Mouse (Mus musculus) liver, embryonic 14.5 days (tissue): ENCODE measurements at regions not wholly inside any gene's neighbourhood (a gene's known extent, or its start where the extent isn't known, plus 50 kb on each side); places are given as distances from the start of the nearest gene placed in this dataset.

ENCODE experiments used
- ATAC-seq: fragments of 200-750 bp; cut with Nextera tagmentation; 2 replicates; pipeline ENCODE4 v1.8.0; 2017; ENCODE audit warnings: moderate number of reproducible peaks, mild to moderate bottlenecking, moderate library complexity; ENCODE audit not compliant: insufficient read depth
- DNase-seq, 3 experiments: peaks; one replicate each; pipeline ENCODE4 v3.0.0-alpha.2; 2012 to 2013; ENCODE audit warnings: low read depth in 3 of 3, low spot score in 3 of 3
- H3K27ac ChIP-seq: fragments of 300-500 bp; sonication (generic); 2 replicates; pipeline ENCODE4 v1.5.1; 2014; ENCODE audit warnings: moderate library complexity, mild to moderate bottlenecking, control low read depth, inconsistent platforms
- H3K27me3 ChIP-seq: fragments of 300-500 bp; sonication (generic); 2 replicates; pipeline ENCODE4 v1.6.1; 2014; ENCODE audit warnings: mild to moderate bottlenecking, low read length, moderate library complexity; ENCODE audit not compliant: control insufficient read depth, insufficient read depth
- H3K36me3 ChIP-seq: fragments of 300-500 bp; sonication (generic); replicated peaks from 2 replicates; pipeline ENCODE4 v1.6.1; 2014; ENCODE audit warnings: low read depth; ENCODE audit not compliant: control insufficient read depth, insufficient read depth
- H3K4me1 ChIP-seq, 2 experiments: fragments of 200-500 bp in 1 of 2; fragments of 300-500 bp in 1 of 2; sonication (generic) in 1 of 2; replicated peaks; 2 replicates each; pipeline ENCODE4 v1.6.1; 2012 to 2014; ENCODE audit warnings: antibody characterized with exemption in 1 of 2, inconsistent platforms in 1 of 2, low read length in 1 of 2; ENCODE audit not compliant: control insufficient read depth in 2 of 2, insufficient read depth in 2 of 2
- H3K4me2 ChIP-seq: fragments of 300-500 bp; sonication (generic); 2 replicates; pipeline ENCODE4 v1.6.1; 2014; ENCODE audit warnings: low read depth, mild to moderate bottlenecking, control low read depth, moderate library complexity
- H3K4me3 ChIP-seq, 2 experiments: fragments of 200-500 bp in 1 of 2; fragments of 300-500 bp in 1 of 2; sonication (generic) in 1 of 2; 2 replicates each; pipeline ENCODE4 v1.5.1; 2012 to 2014; ENCODE audit warnings: low read depth in 2 of 2, low read length in 2 of 2, mild to moderate bottlenecking in 2 of 2, control low read depth in 1 of 2, inconsistent platforms in 1 of 2, moderate library complexity in 1 of 2; ENCODE audit not compliant: insufficient read depth in 1 of 2
- H3K9ac ChIP-seq: fragments of 300-500 bp; sonication (generic); replicated peaks from 2 replicates; pipeline ENCODE4 v1.6.1; 2014; ENCODE audit warnings: mild to moderate bottlenecking, control low read depth, moderate library complexity
- H3K9me3 ChIP-seq: fragments of 300-500 bp; sonication (generic); 2 replicates; pipeline ENCODE4 v1.6.1; 2016; ENCODE audit warnings: low read length, mixed read lengths; ENCODE audit not compliant: control insufficient read depth
- CTCF ChIP-seq: IDR thresholded peaks from 2 replicates; pipeline ENCODE4 v1.5.1; 2016; ENCODE audit warnings: antibody characterized with exemption, low read depth, control low read depth
- EP300 ChIP-seq: IDR thresholded peaks from 2 replicates; pipeline ENCODE4 v1.6.1; 2016; ENCODE audit warnings: antibody characterized with exemption, low read depth
- WGBS: fragments of 180-500 bp; shearing (Covaris S2); extraction: QIAGEN DNeasy Blood & Tissue Kit; methylation state at CpG from one replicate; pipeline ENCODE4 v1.1.7; 2014; ENCODE audit not compliant: insufficient replicate concordance; 5-methylcytosine and 5-hydroxymethylcytosine counted together

- ATAC-seq (no peak), DNase-seq (no peak)
- no peaks in the 10 kb centered on the region for H3K9me3 ChIP-seq
- H3K27ac ChIP-seq = no peak overlapping the region
- TF ChIP-seq CTCF (no peak), EP300 (no peak)
- H3K27me3 ChIP-seq = no peaks in the 10 kb centered on the region
- H3K4me2 ChIP-seq = no peak overlapping the region
- H3K9ac ChIP-seq = no peak overlapping the region
- WGBS = 29% methylated on average over 1 of the region's 1 CpGs
- no peak overlapping the region for H3K4me3 ChIP-seq
- no peaks in the 10 kb centered on the region for H3K4me1 ChIP-seq
- H3K36me3 ChIP-seq = no peaks in the 10 kb centered on the region
These were observed 504.2 kb upstream of the Lcorl start for GRCm38 (mm10) chr5:46361637-46362036.

- no peak overlapping the region for H3K9ac ChIP-seq
- H3K27ac ChIP-seq = no peak overlapping the region
- TF ChIP-seq CTCF = no peak
- TF ChIP-seq EP300 = no peak
- H3K36me3 ChIP-seq = no peaks in the 10 kb centered on the region
- 70% methylated on average over 5 of the region's 5 CpGs for WGBS
- no peaks in the 10 kb centered on the region for H3K9me3 ChIP-seq
- H3K4me3 ChIP-seq = no peak overlapping the region
- no peaks in the 10 kb centered on the region for H3K4me1 ChIP-seq
- H3K27me3 ChIP-seq = no peaks in the 10 kb centered on the region
- ATAC-seq = no peak
- no peak for DNase-seq
- H3K4me2 ChIP-seq = no peak overlapping the region
These were observed 491.0 kb upstream of the Lcorl start for GRCm38 (mm10) chr5:46348448-46348847.

GRCm38 (mm10) chr5:46347368-46348083 lies 490.1 kb upstream of the Lcorl start:
- H3K4me3 ChIP-seq = no peak overlapping the region
- 17% methylated on average over 16 of the region's 16 CpGs for WGBS
- H3K4me1 ChIP-seq = no peaks in the 10 kb centered on the region
- ATAC-seq = no peak
- TF ChIP-seq CTCF (peak; percentile 69), EP300 (no peak)
- H3K36me3 ChIP-seq = no peaks in the 10 kb centered on the region
- no peaks in the 10 kb centered on the region for H3K9me3 ChIP-seq
- H3K27me3 ChIP-seq = no peaks in the 10 kb centered on the region
- no peak overlapping the region for H3K27ac ChIP-seq
- peak in 2 of 3 experiments; percentile 4 to 17 for DNase-seq
- H3K4me2 ChIP-seq = no peak overlapping the region
- H3K9ac ChIP-seq = no peak overlapping the region

DNA sequence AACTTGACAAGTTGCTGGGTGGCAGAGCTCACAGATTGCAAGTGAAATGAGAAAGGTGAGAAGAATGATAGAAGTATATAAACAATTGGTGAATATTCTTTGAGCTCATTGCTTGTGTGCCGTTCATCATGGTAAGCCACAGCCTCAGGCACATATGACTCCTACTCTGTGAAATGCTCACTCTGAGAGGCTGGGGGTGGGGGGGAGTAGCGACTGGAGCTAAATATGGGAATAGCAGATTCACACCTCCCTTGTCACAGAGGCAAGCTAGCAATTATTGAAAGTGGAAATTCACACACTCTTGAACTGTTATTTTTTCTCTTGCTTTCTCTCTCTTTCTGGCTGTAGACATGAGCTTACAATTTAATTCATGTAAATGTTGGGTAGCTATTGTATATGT lies 481.0 kb upstream of the Lcorl start:
- Histone ChIP-seq H3K4me2 (no peak overlapping the region), H3K27me3 (no peaks in the 10 kb centered on the region), H3K4me3 (no peak overlapping the region), H3K9me3 (no peaks in the 10 kb centered on the region), H3K9ac (no peak overlapping the region), H3K27ac (no peak overlapping the region), H3K36me3 (no peaks in the 10 kb centered on the region), H3K4me1 (no peaks in the 10 kb centered on the region)
- ATAC-seq (no peak), DNase-seq (no peak)
- TF ChIP-seq EP300 = no peak
- no peak for TF ChIP-seq CTCF
- WGBS = 48% methylated on average over 2 of the region's 2 CpGs

- no peak for DNase-seq
- 39% methylated on average over 1 of the region's 1 CpGs for WGBS
- Histone ChIP-seq H3K9me3 (no peaks in the 10 kb centered on the region), H3K4me1 (no peaks in the 10 kb centered on the region), H3K36me3 (no peaks in the 10 kb centered on the region), H3K4me3 (no peak overlapping the region), H3K9ac (no peak overlapping the region), H3K27me3 (no peaks in the 10 kb centered on the region), H3K4me2 (no peak overlapping the region), H3K27ac (no peak overlapping the region)
- TF ChIP-seq EP300 (no peak), CTCF (no peak)
- no peak for ATAC-seq
These were observed 473.5 kb upstream of the Lcorl start for GRCm38 (mm10) chr5:46330880-46331279.
